ENCODE assay signal across 10 mouse cellular contexts in the genomic region with DNA sequence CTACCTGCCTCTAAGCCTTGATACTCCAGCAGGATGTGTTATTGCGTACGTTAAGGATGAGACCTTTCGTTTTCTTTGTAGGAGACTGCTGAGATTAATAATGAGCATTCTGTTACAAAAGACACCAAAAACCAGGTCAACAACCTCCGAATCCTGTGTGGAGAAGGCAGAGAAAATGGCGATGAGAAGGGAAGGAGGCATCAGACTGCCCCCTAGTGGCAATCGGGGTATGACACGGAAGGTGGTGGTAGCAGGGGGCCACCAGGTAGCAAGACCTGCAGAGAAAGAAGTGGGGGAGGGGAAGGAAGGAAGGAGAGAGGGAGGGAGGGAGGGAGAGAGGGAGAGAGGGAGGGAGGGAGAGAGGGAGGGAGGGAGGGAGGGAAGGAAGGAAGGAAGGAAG. TPM values are rescaled to one million over a fixed set of nuclear protein-coding genes. Genes with fewer than 3 reads are reported as not detected.
A peak's percentile ranks its signal among the peaks of the same experiment; 100 is the strongest.
DNase-seq lines count a peak whose midpoint lies in the region; ATAC-seq lines count a peak whose summit lies in the region.
"Had no signal": no experiment of that assay in that cellular context is flagged by ENCODE, and none has a peak within 500 bp of the region (broad histone marks: within the 10 kb centered on the region; RNA-seq: fewer than 3 reads in every experiment).

No protein-coding gene starts in this region.

- no peaks in the 10 kb centered on the region for H3K27me3 ChIP-seq in intestine, embryonic 14.5 days (replicated peaks; ENCODE audit: control insufficient read depth, insufficient read depth, low read length)
- H3K27me3 ChIP-seq in intestine, embryonic 15.5 days (replicated peaks): no peaks in the 10 kb centered on the region
- H3K27me3 ChIP-seq: embryonic facial prominence, embryonic 13.5 days; liver, embryonic 15.5 days had no signal

- no peak overlapping the region for H3K9ac ChIP-seq in intestine, embryonic 14.5 days (ENCODE audit: low read length)
- no peak overlapping the region for H3K9ac ChIP-seq in intestine, embryonic 15.5 days
- H3K9ac ChIP-seq: embryonic facial prominence, embryonic 13.5 days; liver, embryonic 15.5 days had no signal

- no peak overlapping the region for H3K4me3 ChIP-seq in intestine, embryonic 14.5 days (ENCODE audit: low read depth, low read length)
- H3K4me3 ChIP-seq in intestine, embryonic 15.5 days (replicated peaks): no peak overlapping the region
- H3K4me3 ChIP-seq: embryonic facial prominence, embryonic 13.5 days; liver, embryonic 15.5 days had no signal

- H3K27ac ChIP-seq in intestine, embryonic 14.5 days (ENCODE audit: low read depth): no peak overlapping the region
- H3K27ac ChIP-seq in intestine, embryonic 15.5 days: no peak overlapping the region
- H3K27ac ChIP-seq: embryonic facial prominence, embryonic 13.5 days; liver, embryonic 15.5 days had no signal

- no peak for ATAC-seq in intestine, embryonic 14.5 days (replicated peaks; ENCODE audit: low FRiP score, low TSS enrichment, low read depth)
- ATAC-seq in intestine, embryonic 15.5 days: no peak
- peak; percentile 65; the same call in 1 of the 2 replicates for ATAC-seq in megakaryocyte-erythroid progenitor cell, adult 5-6 weeks (replicated peaks; ENCODE audit: low FRiP score, low TSS enrichment, poor library complexity, severe bottlenecking)

- DNase-seq in intestine, embryonic 14.5 days (ENCODE audit: low spot score): peak; percentile 56
- peak; percentile 81 for DNase-seq in ES-CJ7 (ENCODE audit: low read depth, low spot score)
- DNase-seq in cerebellum, adult 11-12 months: peak; percentile 64
- DNase-seq in forelimb bud, embryonic 11.5 days (ENCODE audit: low read depth, low spot score): peak; percentile 53
- peak; percentile 29 for DNase-seq in layer of hippocampus, adult 9-11 months
- peak; percentile 82 for DNase-seq in testis, postnatal 10 days (ENCODE audit: low spot score)

- 41% methylated on average over 7 of the region's 7 CpGs for WGBS in intestine, embryonic 14.5 days
- WGBS in intestine, embryonic 15.5 days: 36% methylated on average over 7 of the region's 7 CpGs

- H3K9me3 ChIP-seq in intestine, embryonic 14.5 days (ENCODE audit: control insufficient read depth, low read length): no peaks in the 10 kb centered on the region
- no peaks in the 10 kb centered on the region for H3K9me3 ChIP-seq in intestine, embryonic 15.5 days
- H3K9me3 ChIP-seq: liver, embryonic 15.5 days had no signal

- H3K4me2 ChIP-seq in intestine, embryonic 14.5 days (ENCODE audit: low read length): no peak overlapping the region
- H3K4me2 ChIP-seq in intestine, embryonic 15.5 days (replicated peaks): no peak overlapping the region
- H3K4me2 ChIP-seq: embryonic facial prominence, embryonic 13.5 days; liver, embryonic 15.5 days had no signal

- no peaks in the 10 kb centered on the region for H3K4me1 ChIP-seq in intestine, embryonic 14.5 days (replicated peaks; ENCODE audit: control insufficient read depth, insufficient read depth, low read length)
- H3K4me1 ChIP-seq in intestine, embryonic 15.5 days (replicated peaks): no peaks in the 10 kb centered on the region
- H3K4me1 ChIP-seq: embryonic facial prominence, embryonic 13.5 days; liver, embryonic 15.5 days had no signal

- no peaks in the 10 kb centered on the region for H3K36me3 ChIP-seq in intestine, embryonic 14.5 days (ENCODE audit: control insufficient read depth, insufficient read depth, low read length)
- no peaks in the 10 kb centered on the region for H3K36me3 ChIP-seq in intestine, embryonic 15.5 days
- H3K36me3 ChIP-seq: embryonic facial prominence, embryonic 13.5 days; liver, embryonic 15.5 days had no signal

RNA-seq across cellular contexts. Expression of a gene that starts 41.3 kb away (rescaled TPM):
- 69.1 and 70.4 TPM in 2 replicates for polyA plus RNA-seq in intestine, embryonic 14.5 days (2014; fragmentation: Nextera tagmentation; extraction: Ambion mirVana)
- polyA plus RNA-seq in intestine, embryonic 15.5 days (2015; fragmentation: Nextera tagmentation; extraction: Ambion mirVana): 64.8 and 71.5 TPM in 2 replicates
- total RNA-seq in megakaryocyte-erythroid progenitor cell, adult 5-6 weeks (2014; fragmentation: Nextera tagmentation): 57.0 and 70.9 TPM in 2 replicates
- total RNA-seq in megakaryocyte-erythroid progenitor cell, adult 5-6 weeks (2017): 18.9 and 44.0 TPM in 2 replicates

Comparison
In these comparisons a context has a peak if more than half of its experiments do, and no peak if none do; other contexts are left out.
1. DNase-seq: peak in every context shown above with its lines; median percentile 82 in testis, postnatal 10 days; 81 in ES-CJ7; 64 in cerebellum, adult 11-12 months; 56 in intestine, embryonic 14.5 days; 53 in forelimb bud, embryonic 11.5 days; 29 in layer of hippocampus, adult 9-11 months.